Mouse (Mus musculus) spleen, adult 2 months (tissue): ENCODE measurements around the gene Klf8. TPM values are rescaled to one million over a fixed set of nuclear protein-coding genes. Genes with fewer than 3 reads are reported as not detected.
A peak's percentile ranks its signal among the peaks of the same experiment; 100 is the strongest.

ENCODE experiments used
- DNase-seq, 2 experiments: peaks; one replicate each; pipeline versions ENCODE4 v3.0.0 to v3.0.0-alpha.2; 2012 to 2021; ENCODE audit warnings: low spot score in 2 of 2, low read depth in 1 of 2
- H3K27ac ChIP-seq: fragments of 200-500 bp; 2 replicates; pipeline ENCODE4 v1.5.1; 2012; ENCODE audit warnings: low read length, inconsistent platforms; ENCODE audit not compliant: insufficient read depth
- H3K27me3 ChIP-seq: fragments of 200-500 bp; 2 replicates; pipeline ENCODE4 v1.6.1; 2012; ENCODE audit warnings: mild to moderate bottlenecking, moderate library complexity, low read length, inconsistent platforms; ENCODE audit not compliant: control insufficient read depth, insufficient read depth
- H3K36me3 ChIP-seq: fragments of 200-500 bp; 2 replicates; pipeline ENCODE4 v1.6.1; 2012; ENCODE audit warnings: mild to moderate bottlenecking, low read length, inconsistent platforms; ENCODE audit not compliant: control insufficient read depth, insufficient read depth
- H3K4me1 ChIP-seq: fragments of 200-500 bp; 2 replicates; pipeline ENCODE4 v1.6.1; 2011; ENCODE audit warnings: inconsistent platforms; ENCODE audit not compliant: control insufficient read depth, insufficient read depth, insufficient read length
- H3K4me3 ChIP-seq: fragments of 200-500 bp; 2 replicates; pipeline ENCODE4 v1.5.1; 2011; ENCODE audit warnings: mild to moderate bottlenecking, inconsistent platforms; ENCODE audit not compliant: insufficient read depth, insufficient read length; ENCODE audit errors: extremely low read depth
- CTCF ChIP-seq: fragments of 200-500 bp; IDR thresholded peaks from 2 replicates; pipeline ENCODE4 v1.5.1; 2011; ENCODE audit warnings: mild to moderate bottlenecking, inconsistent platforms; ENCODE audit not compliant: insufficient read depth, insufficient read length, insufficient replicate concordance; ENCODE audit errors: extremely low read depth
- POLR2A ChIP-seq: fragments of 200-500 bp; IDR thresholded peaks from 2 replicates; pipeline ENCODE4 v1.6.1; 2011; ENCODE audit warnings: low read depth, low read length, inconsistent platforms
- WGBS: fragments of 180-500 bp; shearing (Covaris S2); methylation state at CpG from one replicate; pipeline ENCODE4 v1.1.7; 2018; 5-methylcytosine and 5-hydroxymethylcytosine counted together
- polyA plus RNA-seq: library from polyadenylated mRNA; depleted of rRNA; stranded (reverse); fragments of >200 nt; gene quantifications from 2 replicates; pipeline ENCODE4 v1.2.3, GENCODE M21; 2012

Gene Klf8
- polyA plus RNA-seq, 1 experiment: 0.58 TPM

DNA sequence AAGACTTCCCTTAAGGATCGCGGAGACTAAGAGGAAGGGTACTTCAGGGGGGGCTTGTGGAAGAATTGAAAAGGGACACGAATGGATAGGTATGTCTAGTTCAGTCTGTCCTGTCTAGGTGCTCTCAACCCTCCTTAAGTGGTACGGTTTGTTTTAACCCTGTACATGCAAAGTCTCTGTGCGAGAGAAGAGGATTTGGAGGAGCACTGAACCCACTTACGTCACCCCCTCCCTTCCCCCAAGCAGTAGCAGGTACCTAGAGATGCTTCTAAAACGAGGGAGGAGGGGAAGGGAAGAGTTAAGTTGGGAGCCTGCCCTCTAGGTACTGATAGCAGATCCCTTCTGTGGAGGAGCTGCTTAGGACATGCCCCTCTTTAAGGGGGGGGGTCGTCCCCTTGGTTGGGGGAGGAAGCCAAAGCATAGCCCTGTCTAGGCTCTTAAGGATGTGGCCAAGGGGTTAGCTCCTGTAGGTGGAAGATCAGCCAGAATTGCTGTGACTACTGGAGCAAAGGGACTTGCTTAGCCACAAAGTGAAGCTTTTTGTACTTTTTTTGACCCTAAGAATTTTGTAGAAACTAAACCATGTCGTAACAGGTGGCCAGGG lies 123.5 kb downstream of the Klf8 start:
- Histone ChIP-seq H3K4me3 (peak overlapping the region; percentile 59; the same call in 1 of the 2 replicates), H3K27ac (no peak overlapping the region), H3K4me1 (no peaks in the 10 kb centered on the region; the same call in 1 of the 2 replicates), H3K36me3 (no peaks in the 10 kb centered on the region), H3K27me3 (no peaks in the 10 kb centered on the region)
- no peak for DNase-seq
- 31% methylated on average over 9 of the region's 9 CpGs for WGBS
- TF ChIP-seq CTCF (no peak), POLR2A (no peak)

DNA sequence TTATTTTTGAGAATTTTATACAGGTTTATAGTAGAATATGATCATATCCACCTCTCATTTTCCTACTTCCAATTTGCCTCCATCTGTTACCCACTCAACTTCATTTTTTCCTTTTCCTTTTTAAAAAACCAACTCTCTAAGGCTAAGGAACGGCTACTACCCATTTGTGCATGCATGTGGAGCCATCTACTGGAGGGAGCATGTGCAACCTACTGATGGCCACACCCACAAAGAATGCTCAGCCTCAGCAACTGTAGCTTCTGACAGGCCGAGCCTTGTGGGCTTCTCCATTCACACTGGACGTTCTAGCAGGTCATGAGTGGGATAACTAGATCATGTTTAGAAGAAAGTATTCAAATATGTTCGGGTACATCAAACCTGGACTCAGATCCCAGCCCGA lies 129.5 kb downstream of the Klf8 start:
- Histone ChIP-seq H3K27me3 (no peaks in the 10 kb centered on the region), H3K4me1 (no peaks in the 10 kb centered on the region), H3K36me3 (no peaks in the 10 kb centered on the region), H3K4me3 (no peak overlapping the region), H3K27ac (no peak overlapping the region)
- TF ChIP-seq CTCF (peak; percentile 45; the same call in 1 of the 2 replicates), POLR2A (no peak)
- 39% methylated on average over 5 of the region's 5 CpGs for WGBS
- peak in 1 of 2 experiments; percentile 36 for DNase-seq

DNA sequence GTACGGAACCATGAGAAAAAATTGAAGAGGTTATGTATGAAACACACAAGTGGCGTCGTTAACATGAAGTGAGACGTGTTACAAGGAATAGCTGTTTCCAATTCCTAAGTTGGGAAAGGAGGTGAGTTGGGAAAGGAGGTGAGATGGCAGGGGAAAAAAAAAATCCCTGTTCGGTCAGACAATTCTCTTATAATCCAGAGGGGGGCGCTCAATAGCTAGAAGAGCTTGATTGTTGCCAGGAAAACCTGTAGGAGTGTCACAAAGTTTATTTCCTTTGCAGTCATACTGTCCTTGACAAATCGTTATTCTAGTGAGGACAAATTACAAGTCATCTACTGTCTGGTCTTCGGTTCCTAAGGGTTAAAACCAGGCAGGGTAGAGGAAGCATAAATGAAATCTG lies 132.5 kb downstream of the Klf8 start:
- 43% methylated on average over 8 of the region's 8 CpGs for WGBS
- no peak for DNase-seq

DNA sequence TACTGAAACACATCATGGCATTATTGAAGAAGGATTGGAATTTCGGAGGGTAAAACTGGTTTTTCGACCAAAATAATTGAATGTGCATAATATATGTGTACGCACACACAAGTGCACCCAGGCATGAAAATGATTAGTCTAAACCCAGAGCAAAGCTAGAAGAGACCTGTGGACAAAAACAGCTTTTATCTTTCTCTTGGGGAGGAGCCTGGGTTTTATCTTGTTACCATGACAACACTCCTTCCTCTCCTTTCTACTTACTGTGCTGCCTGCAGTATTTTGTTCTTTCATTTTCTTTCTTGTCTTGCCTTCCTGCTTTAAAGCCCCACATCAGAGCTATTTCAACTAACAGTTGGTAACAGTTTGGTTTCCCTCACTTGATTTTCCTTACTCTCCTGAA lies 137.8 kb downstream of the Klf8 start:
- no peaks in the 10 kb centered on the region for H3K27me3 ChIP-seq
- no peak overlapping the region for H3K4me3 ChIP-seq
- H3K36me3 ChIP-seq: no peaks in the 10 kb centered on the region
- DNase-seq: no peak
- TF ChIP-seq POLR2A (no peak), CTCF (no peak)
- no peaks in the 10 kb centered on the region for H3K4me1 ChIP-seq
- 82% methylated on average over 3 of the region's 3 CpGs for WGBS
- H3K27ac ChIP-seq: no peak overlapping the region

More for the DNA sequence above, 132.5 kb downstream of the Klf8 start:
- TF ChIP-seq CTCF (no peak), POLR2A (no peak)
- H3K27ac ChIP-seq: no peak overlapping the region
- no peaks in the 10 kb centered on the region for H3K4me1 ChIP-seq
- no peaks in the 10 kb centered on the region for H3K27me3 ChIP-seq
- H3K36me3 ChIP-seq: no peaks in the 10 kb centered on the region
- no peak overlapping the region for H3K4me3 ChIP-seq

DNA sequence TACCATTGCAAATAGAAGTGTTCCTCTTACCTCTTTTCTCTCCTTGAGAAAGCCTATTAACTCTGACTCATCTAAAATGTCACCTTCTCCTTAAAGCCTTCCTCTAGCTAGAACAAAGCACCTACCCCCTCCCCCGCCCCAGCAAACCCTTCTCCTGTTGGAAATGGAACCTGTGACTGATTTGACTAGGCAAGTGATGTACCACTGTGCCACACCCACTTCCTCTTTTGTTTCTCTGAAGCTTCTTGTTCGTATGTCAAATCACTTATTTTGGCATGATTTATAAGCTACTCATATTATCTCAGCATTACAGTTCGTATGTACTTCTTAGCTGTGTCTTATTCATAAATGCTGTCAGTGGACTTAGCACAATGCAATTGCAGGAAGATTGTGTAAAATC lies 144.5 kb downstream of the Klf8 start:
- Histone ChIP-seq H3K27ac (no peak overlapping the region), H3K4me3 (no peak overlapping the region), H3K27me3 (no peaks in the 10 kb centered on the region), H3K4me1 (peaks cover 2% of the 10 kb centered on the region; the same call in 1 of the 2 replicates), H3K36me3 (no peaks in the 10 kb centered on the region)
- TF ChIP-seq CTCF: no peak
- TF ChIP-seq POLR2A: no peak
- WGBS: 48% methylated on average over 3 of the region's 3 CpGs
- no peak for DNase-seq

DNA sequence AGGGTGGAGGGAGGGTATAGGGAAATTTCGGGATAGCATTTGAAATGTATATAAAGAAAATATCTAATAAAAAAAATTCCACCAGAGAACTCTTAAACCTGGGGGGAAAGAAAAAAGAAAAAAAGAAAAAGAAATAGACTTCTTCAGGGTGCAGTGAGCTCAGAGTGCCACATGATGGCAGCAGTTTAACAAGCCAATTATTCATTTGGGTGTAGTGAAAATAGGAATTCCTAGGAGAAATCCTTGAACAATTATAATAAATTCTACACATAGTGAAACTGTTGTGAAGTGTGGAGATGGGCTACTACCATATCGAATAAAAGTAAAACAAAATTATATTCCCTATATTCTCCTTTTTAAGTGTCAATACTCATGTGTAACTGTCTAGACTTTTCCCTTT lies 152.0 kb downstream of the Klf8 start:
- Histone ChIP-seq H3K27ac (no peak overlapping the region), H3K36me3 (no peaks in the 10 kb centered on the region), H3K4me1 (no peaks in the 10 kb centered on the region), H3K4me3 (no peak overlapping the region), H3K27me3 (no peaks in the 10 kb centered on the region)
- DNase-seq: no peak
- WGBS: 44% methylated on average over 2 of the region's 2 CpGs
- TF ChIP-seq POLR2A (no peak), CTCF (no peak)

DNA sequence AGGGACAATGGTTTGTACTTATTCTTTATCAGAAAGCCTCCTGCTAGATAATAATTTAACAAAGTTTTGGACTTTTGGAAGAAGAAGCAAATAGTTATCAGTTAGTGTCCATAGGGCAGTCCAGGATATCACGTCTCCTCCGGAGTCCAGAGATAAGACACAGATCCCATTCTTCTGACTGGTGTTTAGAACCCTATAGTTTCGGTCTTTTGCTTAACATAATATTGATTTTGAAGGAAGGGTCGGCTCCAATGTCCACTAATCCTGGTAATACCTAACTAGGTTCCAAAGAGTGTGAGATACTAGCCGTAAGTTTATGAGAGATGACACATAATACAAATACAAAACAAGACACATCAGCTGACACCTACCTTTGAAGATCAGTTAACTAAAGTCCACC lies 179.8 kb downstream of the Klf8 start:
- H3K4me1 ChIP-seq: no peaks in the 10 kb centered on the region
- no peak for DNase-seq
- no peak overlapping the region for H3K27ac ChIP-seq
- no peak for TF ChIP-seq POLR2A
- TF ChIP-seq CTCF: no peak
- H3K27me3 ChIP-seq: no peaks in the 10 kb centered on the region
- no peak overlapping the region for H3K4me3 ChIP-seq
- no peaks in the 10 kb centered on the region for H3K36me3 ChIP-seq
- 85% methylated on average over 5 of the region's 5 CpGs for WGBS
